Mouse (Mus musculus): ENCODE measurements at regions not wholly inside any gene's neighbourhood (a gene's known extent, or its start where the extent isn't known, plus 50 kb on each side); places are given as distances from the start of the nearest gene placed in this dataset.

DNA sequence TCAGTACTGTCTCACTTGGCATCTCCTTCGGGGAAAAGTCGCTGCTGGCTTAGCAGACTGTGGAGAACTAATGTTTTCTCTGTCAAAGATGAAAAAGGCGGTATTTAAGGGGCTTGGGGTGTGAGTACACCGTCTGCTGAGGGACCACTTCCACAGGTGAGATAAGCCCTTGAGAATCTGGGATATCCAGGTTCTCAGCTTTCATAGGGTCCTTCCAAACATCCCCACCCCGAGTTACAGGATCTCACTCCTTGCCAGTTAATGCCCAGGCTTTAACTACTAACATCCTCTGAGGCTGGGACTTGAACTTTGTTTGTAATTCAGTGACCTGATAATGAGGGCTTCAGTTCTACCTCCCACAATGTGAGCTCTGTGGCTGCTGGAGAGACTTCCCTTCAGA lies 86.9 kb downstream of the Emp1 start:
- H3K27ac ChIP-seq (ENCODE audit: insufficient read depth, low read depth, low read length): no peak overlapping the region
- no peaks in the 10 kb centered on the region for H3K4me1 ChIP-seq (ENCODE audit: control insufficient read depth, insufficient read depth, insufficient read length, low read length)
- H3K36me3 ChIP-seq (ENCODE audit: control insufficient read depth, insufficient read depth, low read length): no peaks in the 10 kb centered on the region
- H3K27me3 ChIP-seq (ENCODE audit: control insufficient read depth, insufficient read depth, low read length): no peaks in the 10 kb centered on the region
- H3K4me3 ChIP-seq (ENCODE audit: low read depth, low read length): no peak overlapping the region
- 72% methylated on average over 5 of the region's 5 CpGs for WGBS
- TF ChIP-seq CTCF (IDR thresholded peaks at IDR 0.05; ENCODE audit: extremely low read depth, insufficient read length, insufficient replicate concordance, low read depth, low read length) (no peak), POLR2A (IDR thresholded peaks at IDR 0.05; ENCODE audit: low read depth, low read length) (no peak)

DNA sequence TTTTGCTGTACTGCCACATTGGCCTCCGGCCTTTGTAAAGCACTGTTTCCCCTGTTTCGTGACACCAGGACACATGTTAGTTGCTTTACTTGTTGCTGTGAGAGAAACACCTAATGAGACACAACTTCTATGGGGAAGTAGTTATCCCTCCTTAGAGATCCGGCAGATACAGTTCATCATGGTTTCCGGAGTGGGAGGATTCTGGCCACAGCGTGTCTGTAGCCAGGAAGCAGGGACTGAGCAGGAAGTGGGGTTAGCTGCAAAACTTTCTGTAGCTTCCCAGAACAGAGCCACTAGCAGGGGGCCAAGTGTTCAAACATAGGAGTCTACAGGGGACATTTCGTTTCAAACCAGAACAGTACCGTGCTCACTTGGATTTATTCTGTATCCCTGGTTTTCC lies 88.2 kb downstream of the Emp1 start:
- Histone ChIP-seq H3K27ac (ENCODE audit: insufficient read depth, low read depth, low read length) (no peak overlapping the region), H3K36me3 (ENCODE audit: control insufficient read depth, insufficient read depth, low read length) (no peaks in the 10 kb centered on the region), H3K27me3 (ENCODE audit: control insufficient read depth, insufficient read depth, low read length) (no peaks in the 10 kb centered on the region), H3K4me3 (ENCODE audit: low read depth, low read length) (no peak overlapping the region), H3K4me1 (ENCODE audit: control insufficient read depth, insufficient read depth, insufficient read length, low read length) (no peaks in the 10 kb centered on the region)
- no peak for TF ChIP-seq CTCF (IDR thresholded peaks at IDR 0.05; ENCODE audit: extremely low read depth, insufficient read length, insufficient replicate concordance, low read depth, low read length)
- TF ChIP-seq POLR2A (IDR thresholded peaks at IDR 0.05; ENCODE audit: low read depth, low read length): no peak
- 75% methylated on average over 7 of the region's 7 CpGs for WGBS

DNA sequence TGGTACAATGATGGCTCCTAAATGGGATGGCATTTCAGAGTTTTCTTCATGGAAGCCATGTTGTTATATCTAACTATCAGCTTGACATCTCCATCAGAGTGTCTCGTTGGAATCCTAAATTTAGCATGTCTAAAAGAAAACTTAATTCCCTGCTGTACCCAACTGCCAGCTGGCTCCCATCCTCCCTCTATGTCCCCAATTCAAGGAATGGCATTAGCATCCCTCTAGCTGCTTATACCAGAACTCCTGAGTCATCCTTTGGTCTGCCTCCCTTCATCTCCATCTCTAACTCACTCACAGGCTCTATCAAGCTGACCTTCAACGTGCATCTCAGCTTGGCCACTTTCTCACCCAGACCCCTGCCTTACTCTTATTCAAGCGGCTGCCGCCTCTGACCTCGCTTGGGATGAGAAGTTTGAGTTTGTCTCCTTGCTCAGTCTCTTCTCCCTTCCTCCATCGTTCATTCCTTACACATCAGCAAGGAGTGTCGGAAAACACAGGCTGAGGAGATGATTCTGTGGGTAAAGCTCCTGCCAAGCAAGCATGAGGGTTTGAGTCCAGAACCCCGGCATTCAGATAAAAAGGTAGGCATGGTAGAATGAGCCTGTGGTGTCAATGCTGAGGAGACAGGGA lies 88.9 kb downstream of the Emp1 start:
- Histone ChIP-seq H3K4me3 (ENCODE audit: low read depth, low read length) (no peak overlapping the region), H3K27ac (ENCODE audit: insufficient read depth, low read depth, low read length) (no peak overlapping the region), H3K36me3 (ENCODE audit: control insufficient read depth, insufficient read depth, low read length) (no peaks in the 10 kb centered on the region), H3K4me1 (ENCODE audit: control insufficient read depth, insufficient read depth, insufficient read length, low read length) (no peaks in the 10 kb centered on the region), H3K27me3 (ENCODE audit: control insufficient read depth, insufficient read depth, low read length) (no peaks in the 10 kb centered on the region)
- TF ChIP-seq POLR2A (IDR thresholded peaks at IDR 0.05; ENCODE audit: low read depth, low read length): no peak
- no peak for TF ChIP-seq CTCF (IDR thresholded peaks at IDR 0.05; ENCODE audit: extremely low read depth, insufficient read length, insufficient replicate concordance, low read depth, low read length)
- 86% methylated on average over 8 of the region's 8 CpGs for WGBS

DNA sequence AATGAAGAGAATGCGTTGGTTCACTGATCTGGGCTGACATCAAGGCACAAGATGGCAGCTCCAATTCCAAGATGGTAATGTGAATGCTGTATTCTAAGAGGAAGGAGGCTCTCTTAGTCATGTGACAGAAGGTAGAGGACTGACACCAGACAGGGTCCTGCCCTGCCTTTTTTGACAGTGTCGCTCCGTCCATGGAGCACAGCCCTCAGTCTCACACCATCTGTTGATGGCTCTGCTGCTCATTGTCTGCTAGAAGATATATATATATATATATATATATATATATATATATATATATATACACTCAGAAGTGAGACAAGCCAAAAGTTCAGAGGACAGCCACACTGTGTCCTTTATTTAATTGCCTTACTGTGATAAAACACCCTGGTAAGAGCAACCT lies 90.7 kb downstream of the Emp1 start:
- no peak for TF ChIP-seq POLR2A (IDR thresholded peaks at IDR 0.05; ENCODE audit: low read depth, low read length)
- TF ChIP-seq CTCF (IDR thresholded peaks at IDR 0.05; ENCODE audit: extremely low read depth, insufficient read length, insufficient replicate concordance, low read depth, low read length): no peak
- no peak overlapping the region for H3K4me3 ChIP-seq (ENCODE audit: low read depth, low read length)
- WGBS: 94% methylated on average over 3 of the region's 3 CpGs
- H3K36me3 ChIP-seq (ENCODE audit: control insufficient read depth, insufficient read depth, low read length): no peaks in the 10 kb centered on the region
- H3K27me3 ChIP-seq (ENCODE audit: control insufficient read depth, insufficient read depth, low read length): no peaks in the 10 kb centered on the region
- no peaks in the 10 kb centered on the region for H3K4me1 ChIP-seq (ENCODE audit: control insufficient read depth, insufficient read depth, insufficient read length, low read length)
- H3K27ac ChIP-seq (ENCODE audit: insufficient read depth, low read depth, low read length): no peak overlapping the region

DNA sequence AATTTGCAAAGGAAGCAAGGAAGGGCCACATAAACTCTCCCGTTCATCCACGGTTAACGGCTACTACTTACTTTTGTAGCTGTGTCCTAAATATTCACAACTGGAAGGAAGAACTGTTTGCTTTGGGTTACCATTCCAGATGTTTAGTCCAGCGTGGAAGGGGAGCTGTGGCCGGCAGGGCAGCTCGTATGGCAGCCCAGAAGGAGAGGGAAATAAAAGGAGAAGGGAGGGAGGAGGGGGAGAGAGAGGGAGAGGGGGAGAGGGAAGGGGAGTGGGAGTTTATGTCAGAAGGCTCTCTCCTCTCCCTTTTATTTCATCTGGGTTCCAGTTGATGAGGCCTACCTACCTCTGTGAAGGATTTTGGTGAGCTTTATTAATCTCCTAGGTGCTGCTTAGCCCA lies 110.2 kb downstream of the Emp1 start:
- TF ChIP-seq CTCF (IDR thresholded peaks at IDR 0.05; ENCODE audit: extremely low read depth, insufficient read length, insufficient replicate concordance, low read depth, low read length): no peak
- no peak for TF ChIP-seq POLR2A (IDR thresholded peaks at IDR 0.05; ENCODE audit: low read depth, low read length)
- no peaks in the 10 kb centered on the region for H3K27me3 ChIP-seq (ENCODE audit: control insufficient read depth, insufficient read depth, low read length)
- H3K4me3 ChIP-seq (ENCODE audit: low read depth, low read length): no peak overlapping the region
- no peaks in the 10 kb centered on the region for H3K36me3 ChIP-seq (ENCODE audit: control insufficient read depth, insufficient read depth, low read length)
- H3K27ac ChIP-seq (ENCODE audit: insufficient read depth, low read depth, low read length): no peak overlapping the region
- WGBS: 71% methylated on average over 6 of the region's 6 CpGs
- no peaks in the 10 kb centered on the region for H3K4me1 ChIP-seq (ENCODE audit: control insufficient read depth, insufficient read depth, insufficient read length, low read length)

DNA sequence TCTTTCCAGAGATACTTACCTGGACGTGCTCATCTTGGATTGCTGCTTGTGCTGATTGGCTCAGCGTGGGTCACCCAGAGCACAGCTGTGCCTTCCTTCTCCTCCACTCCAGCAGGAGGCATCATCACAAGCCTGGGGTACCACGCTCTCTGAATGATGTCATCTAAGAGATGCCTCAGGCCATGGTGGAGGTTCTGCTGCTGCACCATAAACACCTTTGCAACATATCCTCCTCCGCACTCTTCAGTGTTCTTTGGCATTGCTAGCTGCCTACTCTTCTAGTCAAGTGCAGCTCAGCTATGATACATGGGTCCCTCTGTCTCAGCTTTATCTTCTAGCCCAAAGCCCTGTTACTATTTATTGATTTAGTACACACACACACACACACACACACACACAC lies 110.8 kb downstream of the Emp1 start:
- Histone ChIP-seq H3K27me3 (ENCODE audit: control insufficient read depth, insufficient read depth, low read length) (no peaks in the 10 kb centered on the region), H3K36me3 (ENCODE audit: control insufficient read depth, insufficient read depth, low read length) (no peaks in the 10 kb centered on the region), H3K4me1 (ENCODE audit: control insufficient read depth, insufficient read depth, insufficient read length, low read length) (no peaks in the 10 kb centered on the region), H3K27ac (ENCODE audit: insufficient read depth, low read depth, low read length) (no peak overlapping the region), H3K4me3 (ENCODE audit: low read depth, low read length) (no peak overlapping the region)
- TF ChIP-seq CTCF (IDR thresholded peaks at IDR 0.05; ENCODE audit: extremely low read depth, insufficient read length, insufficient replicate concordance, low read depth, low read length) (no peak), POLR2A (IDR thresholded peaks at IDR 0.05; ENCODE audit: low read depth, low read length) (no peak)
- 82% methylated on average over 4 of the region's 4 CpGs for WGBS

DNA sequence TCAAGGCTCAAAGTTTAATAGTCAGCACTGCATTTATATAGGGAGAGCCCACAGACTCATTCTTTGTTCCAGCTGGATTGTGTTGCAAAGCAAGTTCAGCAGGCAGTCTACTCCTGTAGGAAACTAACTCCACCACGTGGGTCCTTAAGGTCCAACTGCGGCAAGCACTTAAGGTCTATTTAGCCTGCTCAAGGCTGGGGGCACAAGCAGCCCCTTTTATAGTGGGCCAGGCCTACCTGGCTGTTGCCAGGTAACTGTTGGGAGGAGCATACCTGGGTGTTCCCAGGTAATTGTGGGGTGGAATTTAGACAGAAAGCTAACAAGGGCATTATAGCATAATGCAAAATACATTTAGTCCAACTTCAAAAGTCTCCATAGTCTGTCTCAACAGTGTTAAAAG lies 126.5 kb downstream of the Emp1 start:
- no peak overlapping the region for H3K4me3 ChIP-seq (ENCODE audit: low read depth, low read length)
- H3K27ac ChIP-seq (ENCODE audit: insufficient read depth, low read depth, low read length): no peak overlapping the region
- TF ChIP-seq CTCF (IDR thresholded peaks at IDR 0.05; ENCODE audit: extremely low read depth, insufficient read length, insufficient replicate concordance, low read depth, low read length): no peak
- TF ChIP-seq POLR2A (IDR thresholded peaks at IDR 0.05; ENCODE audit: low read depth, low read length): no peak
- 39% methylated on average over 2 of the region's 2 CpGs for WGBS
- no peaks in the 10 kb centered on the region for H3K4me1 ChIP-seq (ENCODE audit: control insufficient read depth, insufficient read depth, insufficient read length, low read length)
- H3K27me3 ChIP-seq (ENCODE audit: control insufficient read depth, insufficient read depth, low read length): no peaks in the 10 kb centered on the region
- no peaks in the 10 kb centered on the region for H3K36me3 ChIP-seq (ENCODE audit: control insufficient read depth, insufficient read depth, low read length)

Measured in small intestine, adult 2 months (tissue).